Mouse (Mus musculus) kidney, adult 2 months (tissue): ENCODE results near the gene Hist1h2bb.
"Not testable (repeated sequence)": the region's sequence is repeated elsewhere in the genome, so short reads cannot be mapped to it uniquely, and the experiment has no call there.

ENCODE experiments used
- CTCF ChIP-seq: fragments of 200-500 bp; conservative IDR thresholded peaks from 2 replicates; pipeline ENCODE4 v1.5.1; 2011; ENCODE audit warnings: low read depth, mild to moderate bottlenecking, control low read depth, low read length, moderate library complexity, mixed read lengths; ENCODE audit not compliant: insufficient read depth, insufficient read length
- POLR2A ChIP-seq: fragments of 200-500 bp; IDR thresholded peaks from one replicate; pipeline ENCODE4 v1.6.1; 2011; ENCODE audit warnings: low read depth, low read length, control low read depth

GRCm38 (mm10) chr13:23702801-23703200, 43.7 kb upstream of the Hist1h2bb start:
- TF ChIP-seq CTCF, POLR2A: not testable (repeated sequence)
